Mouse (Mus musculus): ENCODE measurements around the gene Elmod3.

The Elmod3 gene

DNA sequence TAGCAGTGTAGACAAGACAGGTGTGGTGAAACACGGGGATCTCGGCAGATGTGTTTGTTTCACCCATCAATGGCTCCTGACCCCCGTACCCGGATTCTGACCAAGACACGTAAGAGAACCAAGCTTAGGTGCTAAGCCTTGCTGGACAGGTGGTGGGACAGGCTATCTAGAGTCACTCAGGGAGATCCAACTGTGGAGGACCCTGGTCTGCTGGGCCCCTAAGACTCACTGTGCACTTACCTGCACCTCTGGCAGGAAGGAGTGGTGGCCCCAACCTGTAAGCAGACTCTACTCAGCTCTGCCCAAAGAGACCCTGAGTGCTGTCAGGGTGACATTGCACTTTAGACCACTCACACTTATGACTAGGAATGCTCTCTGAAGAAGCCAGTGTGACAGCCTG lies 77.3 kb downstream of the Elmod3 start:
- DNase-seq (ENCODE audit: low read depth, low spot score) = no peak
- Histone ChIP-seq H3K27me3 (ENCODE audit: control insufficient read depth, insufficient read depth, low read length, poor library complexity, severe bottlenecking) (no peaks in the 10 kb centered on the region), H3K36me3 (ENCODE audit: control insufficient read depth, insufficient read depth, low read length, poor library complexity, severe bottlenecking) (no peaks in the 10 kb centered on the region)

GRCm38 (mm10) chr6:72519892-72520663 lies 78.1 kb downstream of the Elmod3 start:
- peak; percentile 77 for DNase-seq (ENCODE audit: low read depth, low spot score)
- Histone ChIP-seq H3K27me3 (ENCODE audit: control insufficient read depth, insufficient read depth, low read length, poor library complexity, severe bottlenecking) (no peaks in the 10 kb centered on the region), H3K36me3 (ENCODE audit: control insufficient read depth, insufficient read depth, low read length, poor library complexity, severe bottlenecking) (no peaks in the 10 kb centered on the region)

- no peaks in the 10 kb centered on the region for H3K36me3 ChIP-seq (ENCODE audit: control insufficient read depth, insufficient read depth, low read length, poor library complexity, severe bottlenecking)
- H3K27me3 ChIP-seq (ENCODE audit: control insufficient read depth, insufficient read depth, low read length, poor library complexity, severe bottlenecking) = no peaks in the 10 kb centered on the region
- no peak for DNase-seq (ENCODE audit: low read depth, low spot score)
These were observed 78.9 kb downstream of the Elmod3 start for GRCm38 (mm10) chr6:72519303-72519702.

DNA sequence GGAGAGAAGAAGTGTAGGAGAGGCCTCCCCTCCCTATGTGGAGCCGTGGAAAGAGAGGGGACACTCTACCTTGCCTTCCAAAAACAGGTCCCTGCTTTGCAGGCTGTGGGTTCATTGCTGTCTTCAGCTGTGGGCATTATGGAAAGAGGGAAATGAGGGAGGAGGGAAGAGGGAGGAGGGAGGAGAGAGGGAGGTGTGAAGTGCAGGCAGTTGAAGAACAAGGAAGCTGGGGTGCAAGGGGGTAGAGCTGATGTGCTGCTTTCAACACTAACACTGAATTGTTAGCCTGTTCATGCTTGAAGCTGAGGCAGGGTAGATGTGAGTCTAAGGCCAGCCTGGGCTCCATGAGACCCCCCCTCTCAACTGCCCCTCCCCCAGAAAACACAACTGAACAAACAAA lies 79.4 kb downstream of the Elmod3 start:
- DNase-seq (ENCODE audit: low read depth, low spot score) = no peak
- no peaks in the 10 kb centered on the region for H3K27me3 ChIP-seq (ENCODE audit: control insufficient read depth, insufficient read depth, low read length, poor library complexity, severe bottlenecking)
- no peaks in the 10 kb centered on the region for H3K36me3 ChIP-seq (ENCODE audit: control insufficient read depth, insufficient read depth, low read length, poor library complexity, severe bottlenecking)

Data from splenic B cell, adult 2 months (primary cell).